Mouse (Mus musculus): Measurements from ENCODE around the gene Eif4a1.
A peak's percentile ranks its signal among the peaks of the same experiment; 100 is the strongest.
"Not testable (repeated sequence)": the region's sequence is repeated elsewhere in the genome, so short reads cannot be mapped to it uniquely, and the experiment has no call there.

Eif4a1 gene

DNA sequence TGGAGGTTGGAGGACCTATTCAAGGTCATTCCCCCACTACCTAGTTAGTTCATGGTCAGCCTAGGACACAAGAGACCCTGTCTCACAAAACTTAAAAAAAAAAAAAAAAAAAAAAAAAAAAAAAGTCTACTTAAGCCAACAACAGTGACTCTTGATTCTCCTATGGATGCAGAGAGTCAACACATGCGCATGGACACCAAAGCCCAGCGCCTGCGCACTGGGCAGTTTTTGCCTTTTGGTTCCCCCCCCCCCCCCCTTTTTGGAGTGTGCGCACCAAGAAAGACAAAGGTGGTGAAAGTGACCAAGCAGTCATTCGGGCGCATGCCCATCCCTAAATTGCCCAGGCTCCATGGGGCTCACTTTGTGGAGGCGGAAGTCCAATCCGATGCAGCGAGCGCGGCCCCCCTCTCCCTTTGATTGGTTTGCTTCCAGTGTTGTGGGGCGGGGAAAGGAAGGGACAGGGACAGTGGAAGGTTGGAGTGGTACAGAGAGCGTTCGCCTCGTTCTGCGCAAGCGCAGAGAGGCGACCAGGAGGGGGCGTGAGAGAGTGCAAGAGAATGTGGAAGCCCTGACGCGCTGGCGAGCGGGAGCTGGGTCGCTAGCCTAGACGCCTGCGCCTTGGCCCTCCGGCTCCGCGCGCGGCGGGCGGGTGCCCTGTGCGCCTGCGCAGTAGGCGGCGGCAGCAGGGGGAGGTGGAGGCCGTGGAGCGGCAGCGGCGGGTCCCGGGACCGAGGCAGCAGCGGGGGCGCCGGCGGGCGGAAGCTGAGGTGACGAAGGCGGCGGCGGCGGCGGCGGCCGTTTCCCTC is 39.7 kb downstream of the Eif4a1 start, which contains the start of gene Fxr2:
Fxr2 (plus strand) TSS at position 707 of the 806 bp plus-strand sequence.
- peak; percentile 100 for DNase-seq

DNA sequence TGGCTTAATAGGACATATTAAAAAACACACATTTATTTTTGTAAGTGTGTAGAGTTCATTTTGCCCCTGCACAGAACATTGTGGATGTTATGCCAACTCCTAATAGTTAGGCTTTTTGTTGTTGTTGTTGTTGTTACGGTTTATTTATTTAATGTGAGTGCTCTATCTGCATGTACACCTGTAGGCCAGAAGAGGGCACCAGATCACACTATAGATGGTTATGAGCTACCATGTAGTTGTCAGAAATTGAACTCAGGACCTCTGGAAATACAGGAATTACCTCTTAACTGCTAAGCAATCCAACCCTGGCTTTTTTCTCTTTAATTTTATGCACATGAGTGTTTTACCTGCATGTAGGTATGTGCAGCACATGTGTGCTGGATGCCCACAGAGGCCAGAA is 42.4 kb downstream of the Eif4a1 start:
- DNase-seq = peak; percentile 20 to 43

DNA sequence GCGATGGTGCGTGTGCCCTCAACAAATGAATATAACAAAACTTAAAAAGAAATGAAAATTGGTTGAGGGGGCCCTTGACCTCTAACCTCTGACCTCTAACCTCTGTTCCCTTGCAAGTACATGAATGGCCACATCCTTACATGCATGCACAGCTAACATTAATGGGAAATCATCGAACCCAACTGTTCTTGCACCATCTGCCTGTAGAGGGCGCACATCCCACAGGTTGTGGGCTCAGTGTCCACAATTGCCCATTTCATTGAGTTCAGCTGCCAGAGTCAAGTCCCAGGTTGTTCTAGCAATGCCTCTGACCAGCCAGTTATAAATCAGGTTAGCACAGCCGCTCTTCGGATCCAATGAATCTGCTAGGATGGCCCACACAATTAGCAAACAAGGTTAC is 43.9 kb downstream of the Eif4a1 start:
- peak; percentile 85 to 86 for DNase-seq

DNA sequence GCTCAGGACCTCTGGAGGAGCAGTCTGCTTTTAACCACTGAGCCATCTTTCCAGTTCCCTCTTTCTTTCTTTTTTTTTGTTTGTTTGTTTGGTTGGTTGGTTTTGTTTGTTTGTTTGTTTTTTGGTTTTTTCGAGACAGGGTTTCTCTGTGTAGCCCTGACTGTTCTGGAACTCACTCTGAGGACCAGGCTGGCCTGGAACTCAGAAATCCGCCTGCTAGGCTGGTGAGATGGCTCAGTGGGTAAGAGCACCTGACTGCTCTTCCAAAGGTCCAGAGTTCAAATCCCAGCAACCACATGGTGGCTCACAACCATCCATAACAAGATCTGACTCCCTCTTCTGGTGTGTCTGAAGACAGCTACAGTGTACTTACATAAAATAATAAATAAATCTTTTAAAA is 47.9 kb downstream of the Eif4a1 start:
- not testable (repeated sequence) for DNase-seq

DNA sequence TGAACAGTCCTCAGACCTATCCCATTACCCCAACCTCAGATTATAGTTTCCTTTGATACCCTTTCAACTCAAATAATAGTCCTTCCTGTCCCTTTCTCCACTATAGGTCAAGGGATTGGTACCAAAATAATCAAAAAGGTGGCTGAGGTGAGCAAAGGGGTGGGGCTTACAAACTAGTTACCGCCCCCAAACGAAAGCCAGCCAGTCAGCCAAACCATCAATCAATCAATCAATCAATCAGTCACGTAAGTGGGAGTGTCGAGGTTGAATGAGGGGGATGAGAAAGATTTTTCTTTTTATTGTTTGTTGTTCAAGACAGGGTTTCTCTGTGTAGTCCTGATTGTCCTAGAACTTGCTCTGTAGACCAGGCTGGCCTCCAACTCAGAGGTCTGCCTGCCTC is 49.2 kb downstream of the Eif4a1 start:
- DNase-seq = no peak

DNA sequence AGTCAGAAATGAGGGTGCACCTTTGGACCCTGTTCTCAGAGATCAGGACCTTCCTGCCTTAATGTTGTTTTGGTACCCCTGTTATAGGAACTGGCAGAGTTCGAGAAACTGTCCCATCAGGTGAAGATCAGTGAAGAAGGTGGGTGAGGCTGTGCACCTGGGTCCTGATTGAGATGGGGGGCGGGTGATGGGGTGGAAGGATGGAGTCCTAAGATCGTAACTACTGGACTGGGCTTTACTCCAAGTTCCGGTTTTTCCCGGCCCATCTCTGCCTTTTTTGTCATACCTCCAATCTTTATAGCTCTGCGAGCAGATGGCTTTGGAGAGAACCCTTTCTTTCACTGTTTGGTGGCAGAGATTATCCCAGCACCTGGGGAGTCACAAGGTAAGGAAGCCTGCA is 49.8 kb downstream of the Eif4a1 start:
- DNase-seq = no peak

DNA sequence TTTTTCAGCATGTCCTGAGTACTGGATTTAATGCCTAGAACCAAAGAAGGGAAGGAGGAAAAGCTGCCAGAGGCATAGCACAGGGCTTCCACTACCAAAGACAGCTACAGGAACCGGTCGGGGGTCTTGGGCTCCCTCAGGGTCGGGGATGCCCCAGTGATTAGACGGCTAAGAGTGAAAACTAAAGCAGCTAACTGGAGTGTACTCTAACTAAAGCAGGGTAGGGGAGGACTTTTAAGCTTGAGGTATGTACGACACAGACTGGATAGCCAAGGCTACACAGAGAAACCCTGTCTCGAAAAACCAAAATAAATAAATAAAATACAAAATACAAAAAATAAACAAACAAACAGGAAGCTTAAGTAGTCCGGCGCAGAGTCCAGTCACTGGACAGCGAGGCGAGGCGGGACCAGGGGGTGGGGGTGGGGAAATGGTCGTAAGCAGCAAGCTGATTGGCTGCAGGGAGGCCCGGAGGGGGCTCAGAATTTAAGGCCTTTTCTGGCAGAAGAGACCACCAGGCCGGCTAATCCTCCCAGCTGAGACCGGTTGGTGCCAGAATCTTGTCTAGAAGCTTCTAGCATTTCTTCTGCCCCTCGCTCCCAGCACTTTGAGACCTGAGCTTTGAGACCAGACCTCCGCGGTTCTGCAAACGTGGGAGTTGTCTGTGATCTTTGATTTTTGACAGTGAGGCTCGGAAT is 50.5 kb downstream of the Eif4a1 start, which contains the start of gene Sat2:
Sat2 (plus strand) TSS at position 454 of the 698 bp plus-strand sequence.
- DNase-seq = no peak

DNA sequence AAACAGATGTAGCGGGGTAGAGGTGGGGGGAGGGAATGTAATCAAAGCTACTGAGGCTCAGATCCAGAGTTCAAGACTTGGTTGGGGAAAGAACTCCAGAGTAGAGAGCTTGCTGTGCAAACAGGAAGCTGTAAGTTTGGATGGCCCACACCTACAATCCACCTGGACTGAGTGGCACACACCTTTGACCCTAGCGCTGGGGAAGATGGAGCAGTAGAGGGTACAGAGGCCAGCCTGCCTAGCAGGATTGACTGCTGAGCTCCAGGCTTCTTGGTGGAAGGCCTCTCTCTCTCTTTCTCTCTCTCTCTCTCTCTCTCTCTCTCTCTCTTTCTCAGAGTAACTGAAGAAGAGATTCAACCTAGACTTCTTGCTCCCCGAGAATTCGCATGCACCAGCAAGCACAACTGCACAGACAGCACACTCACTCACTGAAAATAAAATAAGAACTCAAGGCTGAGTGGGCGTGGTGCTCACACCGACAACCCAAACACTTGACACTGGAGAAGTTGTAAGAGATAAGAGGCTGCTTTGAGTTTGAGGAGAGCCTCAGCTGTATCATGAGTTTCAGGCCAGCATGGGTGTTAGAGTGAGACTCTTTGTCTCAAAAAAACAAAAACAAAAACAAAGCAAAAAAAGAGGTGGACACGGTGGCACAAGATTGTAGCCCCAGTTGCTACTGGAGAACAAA is 51.7 kb downstream of the Eif4a1 start:
- no peak for DNase-seq

DNA sequence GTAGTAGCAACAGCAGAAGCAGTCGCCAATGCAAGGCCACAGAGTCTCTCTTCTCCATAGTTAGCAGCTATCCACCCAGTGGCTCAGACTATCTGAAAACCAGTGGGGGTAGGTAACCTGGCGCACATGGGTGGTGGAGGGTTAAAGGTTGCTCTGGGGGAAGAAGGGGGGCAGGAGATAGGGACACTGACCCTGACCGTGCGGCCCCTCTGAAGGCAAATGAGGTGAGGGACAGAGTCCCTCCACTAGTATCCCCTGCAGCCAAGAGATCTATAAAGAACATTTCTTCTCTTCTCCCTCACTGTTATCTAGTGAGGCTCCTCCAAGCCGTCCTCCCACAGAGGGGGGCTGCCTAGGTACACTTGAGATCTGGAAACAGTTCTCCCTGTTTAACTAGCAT is 54.4 kb downstream of the Eif4a1 start, which contains the start of gene Shbg:
Shbg (minus strand) TSS at position 101 of the 400 bp plus-strand sequence.
- no peak for DNase-seq

All from B cell, adult 2 months (primary cell).